Mouse (Mus musculus): ENCODE measurements at regions not wholly inside any gene's neighbourhood (a gene's known extent, or its start where the extent isn't known, plus 50 kb on each side); places are given as distances from the start of the nearest gene placed in this dataset.

DNA sequence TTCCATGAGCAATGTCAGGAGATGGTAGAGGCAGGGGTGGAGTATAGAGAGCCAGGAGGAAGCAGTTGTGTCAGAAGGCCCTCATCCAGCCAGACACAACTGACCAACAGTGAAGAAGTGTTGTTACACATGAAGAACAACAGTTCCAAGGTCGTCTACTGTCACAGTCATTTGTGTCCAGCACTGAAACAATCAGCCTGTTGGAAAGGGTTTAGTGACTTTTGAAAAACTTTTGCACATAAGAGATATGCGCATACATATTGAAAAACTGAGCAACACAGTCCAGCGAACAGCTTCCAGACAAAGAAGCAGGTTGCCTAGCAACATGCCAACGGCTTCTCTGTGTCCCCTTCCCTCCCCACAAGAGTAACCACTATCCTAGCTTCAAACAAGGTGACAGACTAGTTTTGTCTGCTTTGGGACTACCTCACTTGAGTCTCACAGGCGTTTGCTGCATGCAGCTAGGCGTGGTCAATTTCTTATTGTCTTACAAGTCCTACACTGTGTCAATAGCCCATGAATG, 199.9 kb downstream of the Nrp2 start:
- in situ Hi-C loops (cut with MboI; ENCODE audit: low pct_ligation_motif_present, low pct_unique_long_range_greater_than_20kb, low sequenced_read_pairs) (no loop called here), dilution Hi-C loops (cut with MboI; ENCODE audit: extremely low pct_ligation_motif_present, extremely low pct_unique_long_range_greater_than_20kb, low sequenced_read_pairs) (no loop called here)
- H3K4me2 ChIP-seq (ENCODE audit: insufficient read depth, low read depth, poor library complexity, severe bottlenecking): no peak overlapping the region
- no peaks in the 10 kb centered on the region for H3K27me3 ChIP-seq (replicated peaks)
- no peaks in the 10 kb centered on the region for H3K36me3 ChIP-seq (replicated peaks in 1 of 2; ENCODE audit: control insufficient read depth in 1 of 2, insufficient read depth in 1 of 2, low read length in 1 of 2)
- no peaks in the 10 kb centered on the region for H3K79me2 ChIP-seq (replicated peaks; ENCODE audit: control insufficient read depth, extremely low read depth, insufficient read depth, poor library complexity, severe bottlenecking)
- no peak overlapping the region for H3K4me3 ChIP-seq (replicated peaks in 1 of 3; ENCODE audit: low read depth in 2 of 3, low read length in 2 of 3, poor library complexity in 1 of 3)
- DNase-seq (ENCODE audit: extremely low read depth): no peak
- no peak overlapping the region for H3K9ac ChIP-seq (ENCODE audit: insufficient read depth, low read depth)
- H3K9me3 ChIP-seq (replicated peaks; ENCODE audit: low read length): no peaks in the 10 kb centered on the region
- no peak overlapping the region for H3K27ac ChIP-seq (ENCODE audit: insufficient read depth, low read depth)
- TF ChIP-seq RCOR1 (conservative IDR thresholded peaks at IDR 0.05; ENCODE audit: low read depth, low read length): no peak
- no peak for TF ChIP-seq MAFK (IDR thresholded peaks at IDR 0.05; ENCODE audit: insufficient replicate concordance, low read length)
- TF ChIP-seq CHD1 (IDR thresholded peaks at IDR 0.05; ENCODE audit: low read depth, low read length): no peak
- TF ChIP-seq SIN3A (IDR thresholded peaks at IDR 0.05; ENCODE audit: low read length): no peak
- no peak for TF ChIP-seq TBP (conservative IDR thresholded peaks at IDR 0.05; ENCODE audit: low read depth, low read length)
- TF ChIP-seq MEF2A (IDR thresholded peaks at IDR 0.05; ENCODE audit: borderline replicate concordance, low read depth, low read length): no peak
- TF ChIP-seq ZKSCAN1 (IDR thresholded peaks at IDR 0.05; ENCODE audit: borderline replicate concordance, low read depth, low read length): no peak
- peaks cover 2 to 22% of the 10 kb centered on the region in 2 experiments; a peak in 2 of 4 replicates for H3K4me1 ChIP-seq (ENCODE audit: control insufficient read depth in 1 of 2, insufficient read depth in 2 of 2)

DNA sequence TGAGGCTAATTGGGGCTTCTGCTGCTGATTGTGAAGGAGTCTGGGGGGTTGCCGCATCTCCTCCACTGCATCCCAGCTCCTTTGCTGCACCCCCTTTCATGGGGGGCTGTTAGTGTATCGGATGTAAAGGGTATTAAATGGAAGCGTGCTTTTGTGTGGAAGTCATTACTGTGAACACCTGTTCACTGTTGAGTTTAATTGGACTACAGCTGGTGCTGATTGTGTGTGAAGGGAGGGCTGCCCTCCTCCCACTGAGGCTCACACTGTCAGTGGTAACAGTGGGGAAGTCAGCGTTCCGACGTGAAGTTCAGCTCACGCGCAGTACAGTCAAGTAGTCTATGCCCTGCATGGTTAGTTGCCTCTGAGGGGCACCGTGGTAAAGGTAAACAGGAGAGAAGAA, 202.7 kb downstream of the Nrp2 start:
- no peaks in the 10 kb centered on the region for H3K9me3 ChIP-seq (replicated peaks; ENCODE audit: low read length)
- H3K4me3 ChIP-seq (replicated peaks in 1 of 3; ENCODE audit: low read depth in 2 of 3, low read length in 2 of 3, poor library complexity in 1 of 3): no peak overlapping the region
- H3K36me3 ChIP-seq (replicated peaks in 1 of 2; ENCODE audit: control insufficient read depth in 1 of 2, insufficient read depth in 1 of 2, low read length in 1 of 2): no peaks in the 10 kb centered on the region
- no peak overlapping the region for H3K9ac ChIP-seq (ENCODE audit: insufficient read depth, low read depth)
- H3K4me2 ChIP-seq (ENCODE audit: insufficient read depth, low read depth, poor library complexity, severe bottlenecking): no peak overlapping the region
- dilution Hi-C loops (cut with MboI; ENCODE audit: extremely low pct_ligation_motif_present, extremely low pct_unique_long_range_greater_than_20kb, low sequenced_read_pairs) (no loop called here), in situ Hi-C loops (cut with MboI; ENCODE audit: low pct_ligation_motif_present, low pct_unique_long_range_greater_than_20kb, low sequenced_read_pairs) (no loop called here)
- no peaks in the 10 kb centered on the region for H3K27me3 ChIP-seq (replicated peaks)
- DNase-seq (ENCODE audit: extremely low read depth): no peak
- TF ChIP-seq TBP (conservative IDR thresholded peaks at IDR 0.05; ENCODE audit: low read depth, low read length): no peak
- TF ChIP-seq CHD2 (IDR thresholded peaks at IDR 0.05; ENCODE audit: low read length): no peak
- TF ChIP-seq USF2 (conservative IDR thresholded peaks at IDR 0.05; ENCODE audit: low read depth, low read length): no peak
- TF ChIP-seq CHD1 (IDR thresholded peaks at IDR 0.05; ENCODE audit: low read depth, low read length): no peak
- TF ChIP-seq ETS1 (conservative IDR thresholded peaks at IDR 0.05; ENCODE audit: low read depth, low read length): no peak
- TF ChIP-seq ZMIZ1 (IDR thresholded peaks at IDR 0.05; ENCODE audit: low read depth, low read length): no peak
- no peak for TF ChIP-seq CTCF (conservative IDR thresholded peaks at IDR 0.05 in 1 of 2, IDR thresholded peaks at IDR 0.05 in 1 of 2; ENCODE audit: low read depth in 2 of 2, low read length in 2 of 2)
- TF ChIP-seq KAT2A (IDR thresholded peaks at IDR 0.05; ENCODE audit: insufficient replicate concordance, low read length): no peak
- no peak for TF ChIP-seq EP300 (IDR thresholded peaks at IDR 0.05; ENCODE audit: low read length)
- H3K4me1 ChIP-seq (ENCODE audit: control insufficient read depth in 1 of 2, insufficient read depth in 2 of 2): peaks cover 4 to 8% of the 10 kb centered on the region in 2 experiments; a peak in 1 of 4 replicates
- no peaks in the 10 kb centered on the region for H3K79me2 ChIP-seq (replicated peaks; ENCODE audit: control insufficient read depth, extremely low read depth, insufficient read depth, poor library complexity, severe bottlenecking)
- no peak overlapping the region for H3K27ac ChIP-seq (ENCODE audit: insufficient read depth, low read depth)

Data from CH12.LX (cell line).